Mouse (Mus musculus) forebrain, embryonic 16.5 days (tissue): Measurements from ENCODE around the gene Plin4. TPM values are rescaled to one million over a fixed set of nuclear protein-coding genes. Genes with fewer than 3 reads are reported as not detected.

Source experiments
- ATAC-seq: fragments of 200-750 bp; cut with Nextera tagmentation; 2 replicates; pipeline ENCODE4 v1.8.0; 2017; ENCODE audit warnings: mild to moderate bottlenecking, moderate library complexity
- H3K27ac ChIP-seq: fragments of 300-500 bp; sonication (generic); 2 replicates; pipeline ENCODE4 v1.5.1; 2014; ENCODE audit warnings: low read length, control low read depth
- H3K27me3 ChIP-seq: fragments of 300-500 bp; sonication (generic); replicated peaks from 2 replicates; pipeline ENCODE4 v1.6.1; 2014; ENCODE audit warnings: low read length; ENCODE audit not compliant: control insufficient read depth, insufficient read depth
- H3K36me3 ChIP-seq: fragments of 300-500 bp; sonication (generic); 2 replicates; pipeline ENCODE4 v1.6.1; 2014; ENCODE audit not compliant: control insufficient read depth, insufficient read depth
- H3K4me1 ChIP-seq: fragments of 300-500 bp; sonication (generic); replicated peaks from 2 replicates; pipeline ENCODE4 v1.6.1; 2014; ENCODE audit warnings: low read length; ENCODE audit not compliant: control insufficient read depth, insufficient read depth
- H3K4me2 ChIP-seq: fragments of 300-500 bp; sonication (generic); 2 replicates; pipeline ENCODE4 v1.6.1; 2014; ENCODE audit warnings: mild to moderate bottlenecking, low read length, control low read depth
- H3K4me3 ChIP-seq: fragments of 300-500 bp; sonication (generic); replicated peaks from 2 replicates; pipeline ENCODE4 v1.5.1; 2014; ENCODE audit warnings: mild to moderate bottlenecking, low read length, control low read depth
- H3K9ac ChIP-seq: fragments of 300-500 bp; sonication (generic); replicated peaks from 2 replicates; pipeline ENCODE4 v1.6.1; 2014; ENCODE audit warnings: low read depth, low read length, control low read depth
- H3K9me3 ChIP-seq: fragments of 300-500 bp; sonication (generic); 2 replicates; pipeline ENCODE4 v1.6.1; 2016; ENCODE audit warnings: low read length; ENCODE audit not compliant: control insufficient read depth
- WGBS: fragments of 180-500 bp; shearing (Covaris S2); extraction: QIAGEN DNeasy Blood & Tissue Kit; methylation state at CpG from one replicate; pipeline ENCODE4 v1.1.7; 2014; 5-methylcytosine and 5-hydroxymethylcytosine counted together
- polyA plus RNA-seq: library from polyadenylated mRNA; unstranded; fragments of >200 nt; fragmentation: Nextera tagmentation; extraction: Ambion mirVana; gene quantifications from 2 replicates; pipeline ENCODE4 v1.2.1, GENCODE M21; 2015

Gene Plin4
- polyA plus RNA-seq, 1 experiment from 2014 or later: 0.14 TPM

- H3K4me2 ChIP-seq: no peak overlapping the region
- peaks cover 10% of the 10 kb centered on the region for H3K4me1 ChIP-seq
- H3K36me3 ChIP-seq: peaks cover 13% of the 10 kb centered on the region
- ATAC-seq: no peak
- no peak overlapping the region for H3K27ac ChIP-seq
- 9% methylated on average over 66 of the region's 66 CpGs for WGBS
- peaks cover 13% of the 10 kb centered on the region for H3K9me3 ChIP-seq
- no peak overlapping the region for H3K9ac ChIP-seq
- no peak overlapping the region for H3K4me3 ChIP-seq
- peaks cover 63% of the 10 kb centered on the region for H3K27me3 ChIP-seq
These were observed 10.6 kb upstream of the Plin4 start for GRCm38 (mm10) chr17:56119981-56120880.

GRCm38 (mm10) chr17:56119431-56119830 is 9.8 kb upstream of the Plin4 start:
- Histone ChIP-seq H3K4me2 (no peak overlapping the region), H3K27ac (no peak overlapping the region), H3K9me3 (peaks cover 13% of the 10 kb centered on the region), H3K9ac (no peak overlapping the region), H3K4me1 (peaks cover 10% of the 10 kb centered on the region), H3K27me3 (peaks cover 57% of the 10 kb centered on the region), H3K4me3 (no peak overlapping the region), H3K36me3 (peaks cover 11% of the 10 kb centered on the region)
- WGBS: 46% methylated on average over 12 of the region's 12 CpGs
- no peak for ATAC-seq

- Histone ChIP-seq H3K4me1 (peaks cover 7% of the 10 kb centered on the region), H3K9me3 (peaks cover 2% of the 10 kb centered on the region), H3K27ac (no peak within 1 kb of the TSS), H3K4me2 (peak within 1 kb of the TSS; percentile 51), H3K36me3 (no peaks in the 10 kb centered on the region), H3K4me3 (peak within 1 kb of the TSS; percentile 35), H3K27me3 (peaks cover 43% of the 10 kb centered on the region), H3K9ac (0 out of 2 replicates have a peak within 1 kb of the TSS, but pooled peaks have one; percentile 38)
- ATAC-seq: peak; percentile 44
- under 1% methylated on average over 27 of the region's 27 CpGs for WGBS
These were observed 7.7 kb upstream of the Plin4 start, which contains the start of gene Plin5 for GRCm38 (mm10) chr17:56117251-56117710. Gene Plin5 (minus strand): TSS chr17:56117596.

GRCm38 (mm10) chr17:56116193-56116592 is 6.6 kb upstream of the Plin4 start:
- Histone ChIP-seq H3K4me1 (peaks cover 7% of the 10 kb centered on the region), H3K27ac (no peak overlapping the region), H3K4me2 (no peak overlapping the region), H3K4me3 (no peak overlapping the region), H3K9me3 (no peaks in the 10 kb centered on the region), H3K36me3 (no peaks in the 10 kb centered on the region), H3K27me3 (peaks cover 32% of the 10 kb centered on the region), H3K9ac (no peak overlapping the region)
- no peak for ATAC-seq
- 81% methylated on average over 10 of the region's 10 CpGs for WGBS

GRCm38 (mm10) chr17:56112743-56113142 is 3.1 kb upstream of the Plin4 start:
- Histone ChIP-seq H3K4me2 (no peak overlapping the region), H3K27ac (no peak overlapping the region), H3K27me3 (peaks cover 9% of the 10 kb centered on the region; the same call in 1 of the 2 replicates), H3K36me3 (no peaks in the 10 kb centered on the region), H3K9ac (no peak overlapping the region), H3K4me1 (peaks cover 7% of the 10 kb centered on the region), H3K4me3 (no peak overlapping the region), H3K9me3 (no peaks in the 10 kb centered on the region)
- no peak for ATAC-seq
- WGBS: 73% methylated on average over 3 of the region's 3 CpGs

GRCm38 (mm10) chr17:56111864-56112263 is 2.3 kb upstream of the Plin4 start:
- ATAC-seq: peak; percentile 32; the same call in 1 of the 2 replicates
- Histone ChIP-seq H3K4me1 (no peaks in the 10 kb centered on the region), H3K27ac (no peak overlapping the region), H3K36me3 (no peaks in the 10 kb centered on the region), H3K9me3 (no peaks in the 10 kb centered on the region), H3K27me3 (peaks cover 3% of the 10 kb centered on the region; the same call in 1 of the 2 replicates), H3K9ac (no peak overlapping the region), H3K4me2 (no peak overlapping the region), H3K4me3 (no peak overlapping the region)
- 46% methylated on average over 5 of the region's 5 CpGs for WGBS

- 56% methylated on average over 1 of the region's 1 CpGs for WGBS
- ATAC-seq: no peak
- no peak overlapping the region for H3K27ac ChIP-seq
These were observed 1.4 kb upstream of the Plin4 start for GRCm38 (mm10) chr17:56111021-56111420.

GRCm38 (mm10) chr17:56110571-56110970 is 968 bp upstream of the Plin4 start:
- H3K36me3 ChIP-seq: no peaks in the 10 kb centered on the region
- no peak overlapping the region for H3K9ac ChIP-seq
- H3K4me1 ChIP-seq: no peaks in the 10 kb centered on the region
- no peak overlapping the region for H3K4me3 ChIP-seq
- 58% methylated on average over 4 of the region's 4 CpGs for WGBS
- no peak overlapping the region for H3K27ac ChIP-seq
- ATAC-seq: no peak
- H3K9me3 ChIP-seq: no peaks in the 10 kb centered on the region
- H3K4me2 ChIP-seq: no peak overlapping the region
- H3K27me3 ChIP-seq: no peaks in the 10 kb centered on the region

More at GRCm38 (mm10) chr17:56111021-56111420, 1.4 kb upstream of the Plin4 start:
- H3K27me3 ChIP-seq: no peaks in the 10 kb centered on the region
- H3K36me3 ChIP-seq: no peaks in the 10 kb centered on the region
- H3K9ac ChIP-seq: no peak overlapping the region
- no peaks in the 10 kb centered on the region for H3K9me3 ChIP-seq
- no peak overlapping the region for H3K4me3 ChIP-seq
- H3K4me2 ChIP-seq: no peak overlapping the region
- H3K4me1 ChIP-seq: no peaks in the 10 kb centered on the region

- ATAC-seq: no peak
- H3K36me3 ChIP-seq: no peaks in the 10 kb centered on the region
- H3K4me1 ChIP-seq: no peaks in the 10 kb centered on the region
- no peaks in the 10 kb centered on the region for H3K27me3 ChIP-seq
- no peak overlapping the region for H3K27ac ChIP-seq
- no peak overlapping the region for H3K9ac ChIP-seq
- no peak overlapping the region for H3K4me3 ChIP-seq
- no peaks in the 10 kb centered on the region for H3K9me3 ChIP-seq
- H3K4me2 ChIP-seq: no peak overlapping the region
- 84% methylated on average over 6 of the region's 6 CpGs for WGBS
These were observed 1.1 kb downstream of the Plin4 start for GRCm38 (mm10) chr17:56108334-56109044.
